Mouse (Mus musculus): ENCODE data around the gene Ift80.

DNA sequence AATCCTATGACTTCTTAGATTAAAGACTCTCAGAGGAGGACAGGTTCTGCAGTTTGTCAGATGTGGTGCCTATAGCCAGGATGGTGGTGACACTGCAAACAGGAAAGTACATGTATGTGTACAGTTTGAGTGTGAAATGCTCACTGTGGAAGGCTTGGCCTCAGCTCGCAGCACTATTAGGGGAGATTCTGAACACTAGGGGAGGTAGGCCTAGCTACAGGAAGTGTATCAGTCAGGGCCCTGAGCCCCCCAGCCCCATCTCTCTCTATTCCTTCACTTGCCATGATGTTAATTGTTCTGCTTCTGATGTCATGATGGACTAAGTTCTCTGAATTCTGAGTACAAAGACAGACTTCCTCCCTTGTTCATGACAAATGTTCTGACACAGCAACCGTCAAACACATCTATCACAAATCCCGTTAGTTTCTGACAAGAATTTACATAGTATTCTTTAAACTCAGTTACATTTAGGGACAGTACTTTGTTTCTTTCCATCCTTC lies 35.2 kb downstream of the Ift80 start:
- TF ChIP-seq POLR2A (IDR thresholded peaks at IDR 0.05; ENCODE audit: extremely low read depth, insufficient read depth, low read length) (no peak), CTCF (IDR thresholded peaks at IDR 0.05; ENCODE audit: extremely low read depth, insufficient read depth, low read length) (no peak)
